Mouse (Mus musculus) cerebellum, adult 2 months (tissue): ENCODE measurements around the gene Ubr2. TPM values are rescaled to one million over a fixed set of nuclear protein-coding genes. Genes with fewer than 3 reads are reported as not detected.

Experiments
- DNase-seq, 2 experiments: peaks; one replicate each; pipeline ENCODE4 v3.0.0; 2021
- H3K27ac ChIP-seq: fragments of 200-500 bp; 2 replicates; pipeline ENCODE4 v1.5.1; 2012; ENCODE audit warnings: low read length, control low read depth, inconsistent platforms; ENCODE audit not compliant: insufficient read depth
- H3K27me3 ChIP-seq: fragments of 200-500 bp; 2 replicates; pipeline ENCODE4 v1.6.1; 2012; ENCODE audit warnings: inconsistent platforms, mild to moderate bottlenecking, low read length, moderate library complexity; ENCODE audit not compliant: control insufficient read depth, insufficient read depth
- H3K4me1 ChIP-seq: fragments of 200-500 bp; 2 replicates; pipeline ENCODE4 v1.6.1; 2011; ENCODE audit warnings: low read length; ENCODE audit not compliant: control insufficient read depth, insufficient read depth
- H3K4me3 ChIP-seq: fragments of 200-500 bp; replicated peaks from 2 replicates; pipeline ENCODE3; 2011; ENCODE audit warnings: mild to moderate bottlenecking, low read depth, low read length, control low read depth; ENCODE audit not compliant: insufficient read depth
- CTCF ChIP-seq: fragments of 200-500 bp; IDR thresholded peaks from 2 replicates; pipeline ENCODE4 v1.5.1; 2011; ENCODE audit warnings: low read depth, mild to moderate bottlenecking, control low read depth, low read length, moderate library complexity, borderline replicate concordance; ENCODE audit not compliant: insufficient read depth
- POLR2A ChIP-seq: fragments of 200-500 bp; IDR thresholded peaks from 2 replicates; pipeline ENCODE4 v1.6.1; 2011; ENCODE audit warnings: low read length, control low read depth, borderline replicate concordance; ENCODE audit not compliant: insufficient read depth
- WGBS: fragments of 180-500 bp; shearing (Covaris S2); methylation state at CpG from one replicate; pipeline ENCODE4 v1.1.7; 2018; 5-methylcytosine and 5-hydroxymethylcytosine counted together
- polyA plus RNA-seq: library from polyadenylated mRNA; depleted of rRNA; stranded (reverse); fragments of >200 nt; gene quantifications from 2 replicates; pipeline ENCODE4 v1.2.3, GENCODE M21; 2012; rRNA removed

The Ubr2 gene
- polyA plus RNA-seq, 1 experiment: 38.5 TPM

DNA sequence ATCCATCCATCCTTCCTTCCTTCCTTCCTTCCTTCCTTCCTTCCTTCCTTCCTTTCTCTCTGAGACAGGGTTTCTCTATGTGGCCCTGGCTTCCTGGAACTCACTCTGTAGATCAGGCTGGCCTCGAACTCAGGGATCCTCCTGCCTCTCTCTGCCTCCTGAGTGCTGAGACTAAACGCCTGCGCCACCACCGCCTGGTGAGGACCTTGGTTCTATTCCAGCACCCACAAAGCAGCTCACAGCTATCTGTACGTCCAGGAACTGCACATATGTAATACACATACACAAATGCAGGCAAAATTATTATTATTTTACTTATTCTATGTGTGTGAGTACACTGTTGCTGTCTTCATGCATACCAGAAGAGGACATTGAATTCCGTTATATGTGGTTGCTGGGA, 125.6 kb downstream of the Ubr2 start:
- Histone ChIP-seq H3K4me1 (peaks cover 26% of the 10 kb centered on the region), H3K4me3 (no peak overlapping the region), H3K27me3 (no peaks in the 10 kb centered on the region), H3K27ac (no peak overlapping the region)
- TF ChIP-seq CTCF (no peak), POLR2A (no peak)
- 85% methylated on average over 6 of the region's 6 CpGs for WGBS
- no peak for DNase-seq

DNA sequence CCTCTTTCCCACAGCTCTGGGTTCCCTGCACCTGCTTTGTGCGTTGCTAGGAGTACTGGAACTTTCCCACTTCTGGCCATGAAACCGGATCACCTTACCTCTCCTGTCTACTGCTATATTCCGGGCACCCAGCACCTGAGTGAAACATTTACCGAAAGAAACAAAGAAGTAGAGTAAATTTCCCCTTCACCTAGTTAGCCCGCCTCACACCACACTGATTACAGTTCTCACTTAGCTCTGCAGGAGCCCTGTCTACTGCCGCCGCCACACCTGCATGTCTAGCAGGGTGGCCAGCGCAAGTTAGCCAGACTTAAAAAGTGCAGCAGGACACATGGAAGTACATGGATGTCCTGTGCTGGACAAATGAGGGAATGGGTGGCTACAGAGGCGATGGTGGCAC, 127.2 kb downstream of the Ubr2 start:
- Histone ChIP-seq H3K27ac (no peak overlapping the region), H3K4me3 (no peak overlapping the region), H3K27me3 (no peaks in the 10 kb centered on the region), H3K4me1 (peaks cover 26% of the 10 kb centered on the region)
- TF ChIP-seq POLR2A (no peak), CTCF (no peak)
- DNase-seq: no peak
- WGBS: 87% methylated on average over 9 of the region's 9 CpGs

DNA sequence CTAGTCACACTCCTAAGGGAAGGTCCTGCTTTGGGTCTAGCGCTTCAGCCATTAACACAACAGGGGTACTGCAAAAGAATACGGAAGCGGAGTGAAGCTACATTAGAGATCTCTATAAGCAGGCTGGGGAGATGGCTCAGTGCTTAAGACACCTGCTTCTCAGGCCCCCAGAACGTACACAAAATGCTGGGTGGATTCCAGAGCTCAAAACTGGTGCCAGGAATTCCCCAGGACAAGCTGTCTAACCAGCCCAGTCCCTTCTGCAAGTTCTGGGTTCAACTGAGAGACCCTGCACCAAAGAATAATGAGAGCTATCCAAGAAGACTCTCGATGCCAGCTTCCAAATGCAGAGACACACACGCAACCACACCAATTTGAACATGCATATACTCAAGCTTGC, 128.6 kb downstream of the Ubr2 start:
- Histone ChIP-seq H3K27me3 (no peaks in the 10 kb centered on the region), H3K4me1 (peaks cover 38% of the 10 kb centered on the region), H3K4me3 (no peak overlapping the region), H3K27ac (no peak overlapping the region)
- 54% methylated on average over 6 of the region's 6 CpGs for whole genome bisulfite sequencing
- DNase-seq: no peak
- TF ChIP-seq POLR2A: no peak
- no peak for TF ChIP-seq CTCF

DNA sequence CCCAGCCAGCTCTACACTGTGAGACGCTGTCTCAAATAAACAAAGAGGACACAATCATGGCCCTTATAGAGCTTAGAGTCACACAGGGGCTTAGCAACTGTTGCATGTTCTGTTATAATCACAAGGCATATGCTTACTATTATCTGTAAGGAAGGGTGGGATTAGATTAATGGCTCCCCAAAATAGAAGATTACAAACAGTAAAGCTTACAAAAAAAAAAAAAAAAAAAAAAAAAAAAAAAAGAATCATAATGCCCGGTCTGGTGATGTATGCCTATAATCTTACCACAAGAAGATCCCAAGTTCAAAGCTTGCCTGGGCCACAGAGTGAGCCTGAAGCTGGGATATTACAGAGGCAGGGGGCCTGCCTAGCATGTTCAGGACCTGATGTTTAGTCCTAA, 130.0 kb downstream of the Ubr2 start:
- Histone ChIP-seq H3K4me3 (no peak overlapping the region), H3K27me3 (no peaks in the 10 kb centered on the region), H3K27ac (no peak overlapping the region), H3K4me1 (peaks cover 32% of the 10 kb centered on the region)
- no peak for DNase-seq
- TF ChIP-seq CTCF (no peak), POLR2A (no peak)
- WGBS: 55% methylated on average over 2 of the region's 2 CpGs

DNA sequence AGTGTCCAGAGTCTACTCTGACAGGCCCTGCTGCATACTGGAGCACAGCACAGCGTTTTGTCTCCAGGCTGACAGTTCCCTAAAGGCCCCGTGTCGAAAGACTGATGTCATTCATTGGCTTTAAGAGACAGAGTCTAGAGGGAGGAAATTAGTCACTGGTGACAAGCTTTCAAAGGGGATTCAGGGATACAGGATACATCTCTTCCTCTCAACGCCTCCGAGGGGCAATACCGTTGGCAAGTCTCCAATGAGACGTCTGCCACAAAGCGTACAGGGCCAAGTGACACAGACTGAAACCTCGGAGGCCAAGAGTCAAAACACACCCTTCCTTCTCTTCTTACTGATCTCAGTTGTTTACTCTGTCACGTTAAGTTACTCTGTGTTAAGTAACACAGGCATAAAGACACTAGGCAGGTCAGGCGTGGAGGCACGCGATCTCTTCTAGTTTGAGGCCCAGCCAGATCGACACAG, 130.5 kb downstream of the Ubr2 start:
- DNase-seq: no peak
- WGBS: 30% methylated on average over 14 of the region's 14 CpGs
- no peak overlapping the region for H3K27ac ChIP-seq
- H3K4me1 ChIP-seq: peaks cover 32% of the 10 kb centered on the region
- TF ChIP-seq CTCF (no peak), POLR2A (no peak)
- no peaks in the 10 kb centered on the region for H3K27me3 ChIP-seq
- H3K4me3 ChIP-seq: no peak overlapping the region

Other genes with a start within 250 kb of the Ubr2 start
- gene Ptcra, start 246.8 kb downstream of the Ubr2 start, polyA plus RNA-seq: 0.19 and 0.23 TPM in 2 replicates
- 22.0 and 22.1 TPM in 2 replicates for gene 2310039H08Rik, start 237.9 kb downstream of the Ubr2 start, polyA plus RNA-seq
- 60.2 and 61.6 TPM in 2 replicates for gene Rpl7l1, start 227.9 kb downstream of the Ubr2 start, polyA plus RNA-seq
- 35.9 and 36.8 TPM in 2 replicates for gene Bicral, start 152.1 kb downstream of the Ubr2 start, polyA plus RNA-seq
- gene Tbcc, start 119.9 kb downstream of the Ubr2 start, polyA plus RNA-seq: 24.9 and 25.3 TPM in 2 replicates
- gene Prph2, start 100.1 kb downstream of the Ubr2 start, polyA plus RNA-seq: not detected in 2 replicates